Mouse (Mus musculus) megakaryocyte, embryonic 14.5 days (primary cell): ENCODE results near the gene Tut1.

Experiments
- FLI1 ChIP-seq: IDR thresholded peaks from 2 replicates; pipeline ENCODE4 v1.6.1; 2012; ENCODE audit warnings: low read length, inconsistent platforms, mixed read lengths
- GATA1 ChIP-seq: IDR thresholded peaks from 3 replicates; pipeline ENCODE4 v1.6.1; 2012; ENCODE audit warnings: mixed read lengths, low read length, inconsistent platforms, borderline replicate concordance

DNA sequence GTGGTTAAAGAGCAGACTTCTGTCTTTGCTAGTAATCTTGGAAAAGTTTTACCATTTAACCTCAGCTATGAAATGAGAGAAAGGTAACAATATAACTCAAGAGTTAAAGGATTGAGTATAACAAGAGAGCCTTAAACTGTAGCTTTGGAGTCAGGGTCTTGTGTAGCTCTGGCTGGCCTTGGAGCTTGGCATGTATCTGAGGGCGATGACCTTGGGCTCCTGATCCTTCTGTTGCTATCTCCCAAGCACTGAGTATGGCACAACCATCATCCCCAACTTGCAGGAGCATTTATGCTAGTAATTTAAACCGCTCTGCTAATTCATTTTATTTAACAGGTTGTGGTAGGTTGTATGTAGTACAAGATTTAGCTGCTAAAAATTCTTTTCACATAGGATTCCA lies 21.8 kb downstream of the Tut1 start:
- TF ChIP-seq GATA1 (no peak), FLI1 (no peak)
